Mouse (Mus musculus) cerebellum, adult 2 months (tissue): ENCODE data around the gene Tmem88.

Source experiments
- CTCF ChIP-seq: fragments of 200-500 bp; IDR thresholded peaks from 2 replicates; pipeline ENCODE4 v1.5.1; 2011; ENCODE audit warnings: low read depth, mild to moderate bottlenecking, control low read depth, low read length, moderate library complexity, borderline replicate concordance; ENCODE audit not compliant: insufficient read depth
- POLR2A ChIP-seq: fragments of 200-500 bp; IDR thresholded peaks from 2 replicates; pipeline ENCODE4 v1.6.1; 2011; ENCODE audit warnings: low read length, control low read depth, borderline replicate concordance; ENCODE audit not compliant: insufficient read depth

DNA sequence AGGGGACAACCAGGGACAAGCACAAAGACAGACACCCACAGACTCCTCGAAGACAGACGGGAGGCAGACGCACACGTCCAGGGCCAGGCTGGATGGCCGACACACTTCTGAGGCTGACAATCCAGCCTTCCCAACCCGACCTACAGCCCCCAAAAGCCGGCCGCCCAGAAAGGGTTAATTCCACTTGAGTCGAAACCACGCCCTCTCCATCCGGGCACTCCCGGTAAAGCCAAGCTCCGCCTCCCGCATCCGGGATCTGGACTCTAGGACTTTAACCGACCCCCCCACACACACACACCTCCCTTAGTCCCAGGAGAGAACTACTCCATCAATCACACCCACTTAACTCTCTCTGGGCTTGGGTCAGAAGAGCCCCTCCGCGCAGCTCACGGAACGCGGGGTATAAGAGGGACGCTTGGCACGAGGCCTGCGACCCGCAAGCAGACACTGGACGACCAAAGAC lies 13.1 kb upstream of the Tmem88 start:
- TF ChIP-seq CTCF (no peak), POLR2A (peak; percentile 39; the same call in 1 of the 2 replicates)
